Mouse (Mus musculus): Measurements from ENCODE around the gene Slc39a9.

- TF ChIP-seq TAL1 (IDR thresholded peaks at IDR 0.05; ENCODE audit: low read length) = no peak
- TF ChIP-seq GATA1 (IDR thresholded peaks at IDR 0.05; ENCODE audit: low read length) = no peak
Measured at GRCm38 (mm10) chr12:80728207-80728606, 84.5 kb downstream of the Slc39a9 start.

All from erythroblast, embryonic 14.5 days (primary cell).